Mouse (Mus musculus) mouse trophoblast stem cell (cell line): ENCODE data around the gene Gm20388.

Source experiments
- in situ Hi-C, 2 experiments: fragments of 300-500 bp; cut with MseI, MboI; formaldehyde crosslinking; loops; 2 replicates in 1 of 2; 3 replicates in 1 of 2; pipeline ENCODE4 v1.15.1; 2025

The Gm20388 gene

GRCm38 (mm10) chr8:121821770-121822169, 1911.1 kb downstream of the Gm20388 start:
- in situ Hi-C loops = no loop called here

DNA sequence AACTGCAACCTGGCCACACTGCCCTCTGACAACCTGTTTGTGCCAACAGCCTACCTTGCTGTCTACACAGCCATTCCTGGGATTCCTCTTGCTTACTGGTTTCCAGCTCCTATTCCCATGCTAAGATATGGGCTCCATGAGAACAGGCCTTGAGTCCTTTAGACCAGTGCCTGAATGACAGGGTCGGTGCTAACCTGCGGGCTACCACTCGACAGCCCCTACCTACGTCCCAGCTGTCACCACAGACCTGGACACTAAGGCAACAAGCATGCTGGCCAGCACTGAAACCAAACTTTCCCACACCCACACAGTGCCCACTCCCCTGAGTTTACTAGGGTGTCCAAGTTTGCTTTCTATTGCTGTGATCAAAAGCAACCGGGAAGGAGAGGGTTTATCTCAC, 1917.1 kb downstream of the Gm20388 start:
- in situ Hi-C loops = no loop called here

DNA sequence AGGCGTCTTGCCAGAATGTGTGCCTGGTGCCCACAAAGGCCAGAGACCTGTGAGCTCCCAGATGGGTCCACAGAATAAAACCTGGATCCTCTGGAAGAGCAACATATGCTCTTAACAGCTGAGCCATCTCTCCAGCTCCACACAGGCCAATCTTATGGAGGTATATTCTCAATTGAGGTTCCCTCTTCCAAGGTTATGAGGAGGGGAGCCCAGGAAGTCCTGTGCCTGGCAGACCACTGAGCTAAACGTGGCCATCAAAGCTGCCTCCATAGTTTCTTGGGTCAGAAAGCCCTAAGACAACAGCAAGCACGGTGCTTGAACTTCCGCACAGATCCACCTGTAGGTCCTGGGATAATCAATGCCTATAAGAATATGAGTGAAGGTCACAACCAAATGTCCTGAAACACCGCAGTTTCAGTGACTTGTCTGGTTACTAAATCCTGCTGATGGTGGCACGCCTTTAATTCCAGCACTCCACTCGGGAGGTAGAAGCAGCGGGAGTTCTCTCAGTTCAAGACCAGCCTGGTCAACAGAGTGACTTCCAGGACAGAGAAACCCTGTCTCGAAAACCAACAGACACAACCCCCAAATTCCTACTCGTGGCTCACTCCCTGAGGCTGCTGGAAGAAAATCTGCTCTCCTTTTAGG, 1917.9 kb downstream of the Gm20388 start:
- in situ Hi-C loops = no loop called here

DNA sequence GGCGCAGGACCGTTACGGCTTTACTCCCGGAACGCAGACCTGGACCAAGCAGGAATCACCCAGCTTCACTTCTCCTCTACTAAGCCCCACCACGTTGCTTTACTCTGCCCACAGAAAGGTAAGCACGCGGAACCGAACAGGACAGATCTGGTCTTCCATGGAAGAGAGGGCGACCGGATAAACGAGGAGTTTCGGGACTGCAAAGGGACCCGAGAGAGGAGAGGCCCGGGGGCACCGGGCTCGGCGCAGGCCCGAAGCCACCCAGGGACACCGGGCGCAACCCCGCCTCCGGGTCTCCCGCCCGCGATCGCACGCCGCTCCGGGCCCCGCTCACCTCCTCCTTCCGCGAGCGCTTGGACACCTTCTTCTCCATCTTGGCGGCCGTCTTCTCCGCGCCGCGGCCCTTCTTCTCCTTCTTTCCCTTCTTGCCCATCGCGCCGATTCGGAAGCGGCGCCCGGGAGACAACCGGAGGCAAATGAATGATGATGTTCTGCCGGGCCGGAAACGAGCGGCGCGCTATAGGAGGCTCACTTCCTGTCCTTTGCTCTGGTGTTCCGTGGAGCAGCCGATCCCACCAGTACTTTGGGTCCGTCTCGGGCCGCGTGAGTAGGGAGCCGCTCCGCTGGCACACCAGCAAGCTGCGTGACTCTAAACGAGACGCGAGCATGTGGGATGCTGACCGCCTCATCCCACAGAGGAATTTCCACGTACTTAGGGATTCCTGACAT, 1918.6 kb downstream of the Gm20388 start, which contains the start of gene Klhdc4:
Klhdc4 (minus strand) TSS at position 522 of the 729 bp plus-strand sequence.
- in situ Hi-C loops = no loop called here

DNA sequence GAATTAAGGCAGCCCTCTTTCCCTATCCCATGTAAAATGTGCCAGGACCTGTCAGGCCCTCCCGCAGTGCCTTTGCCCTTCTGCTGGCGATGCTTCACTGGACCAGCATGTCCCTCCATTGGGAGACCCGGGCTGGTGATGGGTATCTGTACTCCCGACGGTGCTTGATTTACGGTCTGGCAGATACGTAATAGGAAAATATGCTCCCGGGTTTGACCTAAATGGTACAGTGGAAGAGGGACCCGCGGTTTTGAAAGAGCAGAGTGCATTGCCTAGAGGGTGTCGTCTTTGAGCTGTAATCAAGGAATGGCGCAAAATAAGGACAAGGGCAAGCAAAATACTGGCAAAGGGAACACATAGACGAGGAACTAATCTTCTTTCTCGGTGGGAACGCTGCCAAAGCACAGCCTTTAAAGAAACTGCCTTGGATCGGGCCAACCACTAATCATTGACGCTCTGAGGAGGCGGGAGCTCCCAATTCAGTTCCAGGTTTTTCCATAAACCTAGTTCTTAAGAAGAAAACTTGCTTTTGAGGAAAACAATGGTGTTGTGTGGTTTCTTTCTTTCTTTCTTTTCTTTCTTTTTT, 1919.2 kb downstream of the Gm20388 start:
- in situ Hi-C loops = no loop called here

- in situ Hi-C loops = no loop called here
Measured at GRCm38 (mm10) chr8:121832061-121832460, 1921.4 kb downstream of the Gm20388 start.

DNA sequence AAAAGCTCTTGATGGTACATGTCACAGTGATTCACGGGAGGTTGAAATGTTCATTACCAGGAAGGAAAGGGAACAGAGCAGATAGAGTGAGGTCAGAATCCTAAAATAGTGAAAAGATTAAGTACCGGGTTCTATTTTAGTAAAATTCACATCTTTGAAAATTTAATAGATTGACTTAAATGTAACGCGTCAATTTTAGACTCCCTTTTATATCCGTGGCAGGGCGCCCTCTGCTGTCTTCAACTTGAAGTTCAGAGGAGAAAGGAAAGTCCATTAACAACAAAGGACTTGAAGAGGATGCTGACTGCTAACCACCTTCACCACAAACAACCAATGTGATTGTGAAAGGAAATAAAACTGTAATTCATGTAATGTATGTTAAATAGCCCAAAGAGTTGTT, 1921.9 kb downstream of the Gm20388 start:
- in situ Hi-C loops = no loop called here

- in situ Hi-C loops = no loop called here
Measured at GRCm38 (mm10) chr8:121841242-121841641, 1930.6 kb downstream of the Gm20388 start.

- in situ Hi-C loops = no loop called here
Measured at GRCm38 (mm10) chr8:121842064-121842955, 1931.7 kb downstream of the Gm20388 start.

DNA sequence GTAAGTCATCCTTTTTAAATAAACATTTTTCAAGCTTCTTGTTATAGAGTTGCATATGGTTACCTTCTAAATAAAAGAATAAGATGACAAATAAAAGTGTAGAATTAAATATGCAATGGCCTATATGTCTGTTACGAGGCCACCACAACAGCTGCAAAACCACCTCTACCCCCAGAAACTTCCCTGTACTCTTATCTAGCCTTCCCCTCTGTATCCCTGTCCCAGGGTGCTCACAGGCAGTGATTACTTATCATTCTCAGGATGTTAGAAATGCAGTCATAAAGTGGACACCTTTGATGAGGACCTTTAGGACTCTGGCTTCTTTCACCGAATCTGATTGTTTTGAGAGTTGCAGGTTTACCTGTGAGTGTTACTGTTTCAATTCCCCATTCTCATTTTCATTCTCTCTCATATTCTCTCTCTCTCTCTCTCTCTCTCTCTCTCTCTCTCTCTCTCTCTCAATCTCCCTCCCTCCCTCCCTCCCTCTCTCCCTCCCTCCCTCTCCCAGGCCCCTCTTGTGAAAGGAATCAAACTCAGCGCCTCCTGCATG, 1932.6 kb downstream of the Gm20388 start:
- in situ Hi-C loops = no loop called here

DNA sequence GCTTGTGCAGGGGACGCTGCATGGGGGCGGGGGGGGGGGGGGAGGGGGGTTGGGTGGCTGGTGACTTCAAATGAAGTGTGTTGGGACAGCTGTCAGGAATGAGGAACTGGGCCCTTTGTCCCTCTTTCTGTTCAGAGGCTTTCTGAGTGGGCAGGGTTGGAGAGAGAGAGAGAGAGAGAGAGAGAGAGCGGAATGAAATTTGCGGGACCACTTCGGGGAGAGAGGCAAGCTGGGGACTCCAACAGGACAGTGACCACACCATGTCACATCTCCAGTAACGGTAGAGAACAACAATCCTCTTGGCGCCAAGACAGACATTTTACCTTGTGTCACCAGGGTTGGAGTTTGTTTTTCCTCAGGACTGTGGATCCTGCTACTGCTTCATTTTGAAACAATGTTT, 1934.1 kb downstream of the Gm20388 start:
- in situ Hi-C loops = loop anchor here in 1 of 2 experiments (5.0 kb wide), 1 partner anchor 68 kb away; no protein-coding TSS in a partner anchor

DNA sequence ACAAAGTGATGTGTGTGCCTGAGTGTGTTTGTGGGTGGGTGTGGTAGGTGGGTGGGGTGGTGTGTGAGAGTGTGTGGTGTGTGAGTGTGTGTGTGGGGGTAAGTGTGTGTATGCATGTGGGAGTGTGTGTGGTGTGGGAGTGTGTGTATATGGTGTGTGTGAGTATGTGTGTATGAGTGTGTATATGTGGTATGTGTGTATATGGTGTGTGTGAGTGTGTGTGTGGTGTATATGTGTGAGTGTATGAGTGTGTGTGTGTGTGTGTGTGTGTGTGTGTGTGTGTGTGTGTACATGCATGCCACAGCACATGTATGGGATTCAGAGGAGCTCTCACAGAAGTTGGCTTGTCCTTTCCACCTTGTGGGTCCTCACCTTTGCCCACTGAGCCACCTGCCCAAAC, 1936.2 kb downstream of the Gm20388 start:
- in situ Hi-C loops = loop anchor here in 1 of 2 experiments (5.0 kb wide), 1 partner anchor 65 kb away; no protein-coding TSS in a partner anchor

GRCm38 (mm10) chr8:121847261-121847822, 1936.7 kb downstream of the Gm20388 start:
- in situ Hi-C loops = loop anchor here in 1 of 2 experiments (5.0 kb wide), 1 partner anchor 65 kb away; no protein-coding TSS in a partner anchor

GRCm38 (mm10) chr8:121847987-121848386, 1937.3 kb downstream of the Gm20388 start:
- in situ Hi-C loops = loop anchor here in 1 of 2 experiments (5.0 kb wide), 1 partner anchor 64 kb away; no protein-coding TSS in a partner anchor

GRCm38 (mm10) chr8:121848495-121848894, 1937.9 kb downstream of the Gm20388 start:
- in situ Hi-C loops = loop anchor here in 1 of 2 experiments (5.0 kb wide), 1 partner anchor 64 kb away; no protein-coding TSS in a partner anchor

GRCm38 (mm10) chr8:121849303-121849702, 1938.7 kb downstream of the Gm20388 start:
- in situ Hi-C loops = loop anchor here in 1 of 2 experiments (5.0 kb wide), 1 partner anchor 63 kb away; no protein-coding TSS in a partner anchor

- in situ Hi-C loops = loop anchor here (5.0 kb wide), 2 partner anchors 57 to 82 kb away; partner anchors contain the start of gene Slc7a5 (in 1 of the 2)
Measured at GRCm38 (mm10) chr8:121850018-121850417, 1939.4 kb downstream of the Gm20388 start.

- in situ Hi-C loops = loop anchor here (5.0 kb wide), 2 partner anchors 57 to 82 kb away; partner anchors contain the start of gene Slc7a5 (in 1 of the 2)
Measured at GRCm38 (mm10) chr8:121850436-121850820, 1939.8 kb downstream of the Gm20388 start.

DNA sequence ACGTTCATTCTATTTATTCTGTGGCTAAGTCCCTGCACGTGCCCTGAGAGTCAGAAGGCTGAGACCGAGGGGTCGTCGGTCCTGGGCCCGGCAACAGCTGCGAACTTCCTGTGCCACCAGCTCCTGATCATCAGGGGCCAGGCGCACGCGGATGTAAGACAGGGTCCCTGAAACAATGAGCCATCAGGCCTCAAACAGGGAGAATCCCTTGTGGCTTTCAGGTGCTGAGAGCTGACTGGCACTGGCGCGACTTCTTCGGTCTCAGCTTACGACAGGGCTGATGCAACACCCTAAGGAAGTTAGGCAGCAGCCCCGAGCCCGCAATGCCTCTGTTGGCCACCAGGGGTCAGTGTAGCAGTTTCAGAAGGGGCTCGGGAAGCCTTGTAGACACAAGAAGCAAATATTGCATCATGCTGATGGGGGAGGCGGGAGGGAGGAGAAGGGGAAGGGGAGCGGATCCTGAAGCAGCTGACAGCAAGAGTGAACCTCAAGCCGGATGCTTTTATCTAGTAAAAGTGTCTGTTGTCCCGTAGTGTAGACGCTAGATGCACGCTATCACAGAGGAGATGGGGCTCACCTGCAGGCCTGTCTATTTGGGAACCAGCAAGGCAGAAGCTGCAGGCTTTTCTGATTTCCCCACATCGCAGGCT, 1940.3 kb downstream of the Gm20388 start:
- in situ Hi-C loops = loop anchor here (5.0 kb wide), 2 partner anchors 56 to 81 kb away; partner anchors contain the start of gene Slc7a5 (in 1 of the 2)

GRCm38 (mm10) chr8:121851716-121852115, 1941.1 kb downstream of the Gm20388 start:
- in situ Hi-C loops = loop anchor here (5.0 kb wide), 2 partner anchors 56 to 81 kb away; partner anchors contain the start of gene Slc7a5 (in 1 of the 2)
